Mouse (Mus musculus): Measurements from ENCODE around the gene Ptger2.
A peak's percentile ranks its signal among the peaks of the same experiment; 100 is the strongest.
"Not testable (repeated sequence)": the region's sequence is repeated elsewhere in the genome, so short reads cannot be mapped to it uniquely, and the experiment has no call there.

Ptger2 gene

DNA sequence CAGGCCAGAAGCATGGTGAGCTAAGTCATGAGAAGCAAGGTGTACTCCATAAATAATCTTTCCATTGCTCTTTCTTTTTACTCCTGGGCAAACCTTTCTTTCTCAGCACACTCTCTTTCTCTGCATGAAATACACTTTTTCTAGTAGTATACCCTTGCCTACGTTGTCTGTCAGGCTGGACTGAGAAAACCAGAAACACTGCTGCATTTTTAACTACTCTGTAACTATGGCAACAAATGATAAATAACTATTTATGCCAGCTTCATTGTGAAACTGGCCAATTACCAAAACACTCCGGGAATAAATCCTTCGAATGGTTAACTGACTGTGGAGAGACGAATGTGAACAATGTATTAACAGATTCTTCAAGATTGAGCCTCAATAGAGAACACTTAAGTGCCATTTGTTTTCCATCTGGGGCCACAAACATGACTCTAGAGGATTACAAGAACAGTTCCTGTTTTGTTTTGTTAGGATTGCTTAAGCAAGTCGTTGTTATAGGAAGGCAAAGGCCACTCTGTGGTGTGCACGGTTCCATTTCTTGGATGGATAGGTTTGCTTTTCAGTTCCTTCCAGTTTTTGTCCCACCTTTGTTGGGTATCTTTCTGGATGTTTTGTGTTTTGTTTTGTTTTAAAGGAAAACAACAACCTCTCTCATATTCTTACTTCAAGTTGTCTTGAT lies at the start of gene Ptger2:
Ptger2 (plus strand) TSS at position 522 of the 682 bp plus-strand sequence.
- DNase-seq (ENCODE audit: low spot score in 2 of 2), result not testable (repeated sequence)

DNA sequence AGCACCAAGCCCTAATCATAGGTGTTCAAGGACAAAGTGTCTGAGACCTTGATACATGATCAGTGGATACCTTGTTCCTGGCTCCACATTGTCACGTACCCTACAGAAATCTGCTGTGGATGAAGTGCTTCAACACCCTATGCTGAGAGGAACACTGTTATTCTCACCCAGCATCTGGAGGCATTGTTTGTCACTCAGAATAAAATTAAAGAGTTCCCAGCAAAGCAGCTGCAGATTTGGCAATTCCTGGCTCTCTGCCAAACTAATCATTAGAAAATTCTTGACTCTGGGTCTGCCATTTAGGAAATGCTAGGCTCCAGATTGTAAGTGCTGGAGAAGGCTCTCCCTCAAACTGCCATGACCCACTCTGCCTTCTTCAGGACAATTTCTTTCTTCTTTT lies 27.2 kb upstream of the Ptger2 start:
- DNase-seq (ENCODE audit: low spot score in 2 of 2), result no peak

DNA sequence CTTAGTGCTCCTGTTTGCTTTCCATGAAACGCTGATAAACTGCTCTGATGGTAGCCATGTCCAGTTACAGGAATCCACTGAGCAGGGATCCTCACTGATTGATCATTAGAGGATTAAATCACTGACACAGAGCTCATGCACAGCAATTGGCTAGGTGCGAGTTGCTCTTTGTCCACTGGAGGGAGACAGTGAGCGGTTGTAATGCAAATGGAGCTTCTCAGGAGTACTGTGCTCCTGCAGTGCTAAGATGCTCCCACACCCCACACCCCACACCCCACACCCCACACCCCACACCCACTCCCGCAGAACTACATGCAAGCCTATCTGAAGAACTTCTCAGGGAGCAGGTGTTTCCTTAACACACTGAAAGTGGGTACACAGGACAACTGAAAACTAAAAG lies 10.7 kb upstream of the Ptger2 start:
- peak; percentile 30 to 71 for DNase-seq (ENCODE audit: low spot score in 2 of 2)

DNA sequence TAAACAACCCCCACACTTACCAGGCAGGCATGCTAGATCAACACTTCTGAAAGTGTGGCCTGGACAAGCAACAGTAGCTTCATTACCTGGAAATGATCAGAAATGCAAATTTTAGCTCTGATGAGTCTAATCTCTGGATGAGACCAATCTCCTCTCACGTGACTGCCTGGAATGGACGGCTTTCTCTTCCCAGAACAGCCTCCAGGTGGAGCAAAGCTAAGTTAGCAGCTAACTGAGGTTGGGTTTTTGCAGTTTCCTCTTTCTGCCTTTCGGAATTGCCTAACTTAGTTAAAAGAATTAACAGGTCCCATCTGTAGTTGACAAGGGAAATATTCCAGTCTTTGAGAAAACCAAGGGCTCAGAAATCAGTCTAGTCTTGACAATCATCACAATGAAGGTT lies 8.1 kb upstream of the Ptger2 start:
- DNase-seq (ENCODE audit: low spot score in 2 of 2), result peak in 1 of 2 experiments; percentile 22

DNA sequence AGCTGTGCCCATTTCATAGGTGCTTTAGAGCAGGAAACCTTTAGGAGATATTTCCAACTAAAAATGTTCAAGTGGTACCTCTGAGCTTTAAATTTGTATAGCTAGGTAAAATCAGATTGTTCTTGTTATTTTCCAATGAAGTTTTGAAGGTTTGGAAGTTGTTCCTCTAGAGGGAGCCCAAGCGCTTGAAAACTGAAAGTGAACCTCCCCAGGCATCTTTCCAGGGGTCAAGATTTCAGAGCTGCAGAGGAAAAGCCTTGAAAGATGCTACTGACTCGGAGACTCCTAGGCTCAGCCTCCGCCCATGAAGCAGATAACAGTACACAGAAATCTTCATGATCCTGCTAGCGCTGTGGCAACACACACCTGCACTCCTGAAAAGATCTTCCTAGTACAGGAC lies 6.5 kb upstream of the Ptger2 start:
- DNase-seq (ENCODE audit: low spot score in 2 of 2), result peak in 1 of 2 experiments; percentile 30

DNA sequence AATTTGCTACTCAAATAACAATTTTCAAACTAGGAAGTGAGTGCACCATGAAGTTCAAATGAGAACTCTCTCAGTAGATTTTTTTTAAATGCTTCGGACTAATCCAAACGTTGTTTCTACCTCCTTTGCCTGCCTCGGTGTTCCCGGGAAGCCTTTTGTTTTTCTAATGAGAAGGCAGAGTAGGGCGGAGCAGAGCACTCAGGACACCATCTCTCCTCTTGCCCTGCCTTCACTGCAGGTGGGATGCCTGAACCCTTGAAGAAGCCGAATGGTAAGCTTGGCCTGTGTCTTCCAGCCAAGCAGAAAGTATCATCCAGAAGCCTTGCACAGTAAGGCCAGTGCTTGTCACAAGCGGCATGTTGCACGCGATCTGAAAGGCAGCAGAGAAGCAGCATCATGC lies 3.9 kb upstream of the Ptger2 start:
- DNase-seq (ENCODE audit: low spot score in 2 of 2), result no peak

DNA sequence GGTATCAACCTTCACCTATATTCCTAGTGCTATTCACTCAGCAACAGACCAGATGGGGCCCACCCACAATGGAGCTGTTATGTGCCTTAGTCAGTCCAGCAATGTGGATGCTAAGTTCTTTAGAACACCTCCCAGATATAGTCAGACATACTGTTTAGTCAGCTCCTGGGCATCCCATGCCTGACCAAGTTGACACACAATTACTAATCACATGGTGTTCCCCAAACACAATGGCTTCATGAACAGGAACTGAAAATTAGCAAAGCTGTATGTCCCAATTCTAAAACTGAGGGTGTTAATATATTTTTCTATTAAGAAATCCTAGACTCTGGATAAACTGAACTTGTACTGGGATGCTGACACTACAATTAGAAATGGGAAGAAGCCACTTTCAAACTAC lies 1.7 kb upstream of the Ptger2 start:
- DNase-seq (ENCODE audit: low spot score in 2 of 2), result no peak

DNA sequence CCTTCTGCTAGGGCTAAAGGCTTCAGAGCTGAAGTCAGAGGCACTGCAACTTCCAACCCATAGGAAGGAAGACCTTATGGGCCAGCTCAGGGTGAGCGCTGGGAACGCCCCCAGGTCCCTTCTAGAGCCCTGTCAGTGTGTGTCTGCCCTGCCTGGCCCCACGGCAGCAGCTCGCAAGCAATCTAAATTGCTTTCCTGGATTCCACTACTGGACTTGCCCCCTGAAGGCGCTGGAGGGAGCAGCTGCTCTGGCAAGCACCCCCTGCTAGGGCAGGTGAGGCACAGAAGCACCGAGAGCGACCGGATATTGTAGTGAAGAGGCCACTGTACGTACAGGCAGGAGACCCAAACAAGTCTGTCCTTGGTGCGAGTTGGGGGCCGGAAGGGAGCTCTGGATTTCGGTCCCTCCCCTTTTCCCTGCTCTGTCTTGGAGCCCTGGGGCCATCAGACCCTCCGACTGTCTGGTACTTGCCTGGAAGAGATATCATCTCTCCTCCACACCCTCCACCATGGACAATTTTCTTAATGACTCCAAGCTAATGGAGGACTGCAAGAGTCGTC lies 541 bp downstream of the Ptger2 start:
- peak; percentile 17 to 45 for DNase-seq (ENCODE audit: low spot score in 2 of 2)

DNA sequence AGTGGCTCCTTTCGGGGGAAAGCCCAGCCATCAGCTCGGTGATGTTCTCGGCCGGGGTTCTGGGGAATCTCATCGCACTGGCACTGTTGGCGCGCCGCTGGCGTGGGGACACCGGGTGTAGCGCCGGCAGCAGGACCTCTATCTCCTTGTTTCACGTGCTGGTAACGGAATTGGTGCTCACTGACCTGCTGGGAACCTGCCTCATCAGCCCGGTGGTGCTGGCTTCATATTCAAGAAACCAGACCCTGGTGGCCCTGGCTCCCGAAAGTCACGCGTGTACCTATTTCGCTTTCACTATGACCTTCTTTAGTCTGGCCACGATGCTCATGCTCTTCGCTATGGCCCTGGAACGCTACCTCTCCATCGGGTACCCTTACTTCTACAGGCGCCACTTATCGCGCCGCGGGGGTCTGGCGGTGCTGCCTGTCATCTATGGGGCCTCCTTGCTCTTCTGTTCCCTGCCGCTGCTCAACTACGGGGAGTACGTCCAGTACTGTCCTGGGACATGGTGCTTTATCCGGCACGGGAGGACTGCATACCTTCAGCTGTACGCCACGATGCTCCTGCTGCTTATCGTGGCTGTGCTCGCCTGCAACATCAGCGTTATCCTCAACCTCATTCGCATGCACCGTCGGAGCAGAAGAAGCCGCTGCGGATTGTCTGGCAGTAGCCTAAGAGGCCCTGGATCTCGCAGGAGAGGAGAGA lies 1.2 kb downstream of the Ptger2 start:
- DNase-seq (ENCODE audit: low spot score in 2 of 2), result peak in 1 of 2 experiments; percentile 23

DNA sequence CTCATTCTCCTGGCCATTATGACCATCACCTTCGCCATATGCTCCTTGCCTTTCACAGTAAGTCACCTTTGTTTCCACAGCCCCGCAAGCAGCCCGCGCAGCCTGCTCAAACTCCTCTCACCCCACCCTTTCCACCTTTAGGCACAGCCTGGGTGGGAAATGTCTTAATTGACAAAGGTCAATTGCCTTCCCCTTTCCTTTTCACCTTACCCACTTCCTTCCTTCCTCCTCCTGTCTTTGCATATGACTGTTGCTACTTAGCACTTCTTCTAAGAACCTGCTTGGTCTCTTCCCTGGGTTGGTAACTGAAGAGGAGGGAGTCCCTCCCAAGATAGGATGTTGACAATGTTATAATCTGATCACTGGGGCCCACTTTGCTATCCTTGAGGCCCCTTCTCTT lies 1.8 kb downstream of the Ptger2 start:
- no peak for DNase-seq (ENCODE audit: low spot score in 2 of 2)

DNA sequence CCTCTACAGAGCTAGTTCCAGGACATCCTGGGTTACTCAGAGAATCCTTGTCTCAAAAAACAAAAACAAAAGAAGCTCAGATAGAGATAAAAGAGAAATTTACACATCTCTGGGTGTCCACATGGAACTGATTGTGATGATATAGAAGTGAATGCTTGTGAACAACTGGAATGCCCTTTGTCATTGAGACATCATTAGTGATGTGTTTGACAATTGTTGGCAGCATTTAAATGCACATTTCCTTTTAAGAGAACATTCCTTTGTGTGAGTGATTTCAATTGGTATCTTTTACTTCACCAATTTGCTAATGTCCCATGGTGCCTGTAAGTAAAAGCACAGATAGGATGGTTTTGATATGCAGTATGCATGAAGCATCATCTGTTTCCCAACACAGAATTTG lies 6.3 kb downstream of the Ptger2 start:
- DNase-seq (ENCODE audit: low spot score in 2 of 2), result no peak

DNA sequence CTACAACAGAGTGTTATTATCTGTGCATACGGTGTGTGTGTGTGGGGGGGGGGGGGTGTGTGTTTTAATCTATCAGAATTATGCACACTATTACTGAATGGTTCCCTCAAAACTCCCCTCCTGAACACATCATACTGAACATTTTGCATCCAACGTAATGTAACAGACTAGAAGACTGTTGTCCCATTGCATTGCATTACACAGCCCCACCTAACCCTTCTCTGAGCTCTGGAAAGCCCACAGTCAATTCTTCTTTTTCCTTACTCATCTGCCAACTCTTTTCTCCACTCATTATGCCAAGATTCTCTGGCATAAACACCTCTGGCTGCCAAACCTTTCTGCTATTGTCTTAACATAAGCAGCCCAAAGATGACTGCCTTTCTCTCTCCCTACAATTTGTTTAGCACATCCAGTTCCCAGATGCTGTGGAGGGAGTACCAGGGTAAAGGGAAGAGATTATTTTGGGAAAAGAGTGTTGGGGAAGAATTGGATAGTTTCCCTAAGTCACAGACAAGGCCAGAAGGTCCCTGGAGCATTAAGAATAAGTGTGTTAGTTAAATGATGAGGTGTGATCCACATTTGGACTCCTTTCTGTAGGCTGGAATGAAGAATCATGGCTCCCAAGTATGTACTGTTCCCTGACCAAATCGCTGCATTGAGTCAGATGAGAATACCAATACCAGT lies 12.2 kb downstream of the Ptger2 start:
- no peak for DNase-seq (ENCODE audit: low spot score in 2 of 2)

DNA sequence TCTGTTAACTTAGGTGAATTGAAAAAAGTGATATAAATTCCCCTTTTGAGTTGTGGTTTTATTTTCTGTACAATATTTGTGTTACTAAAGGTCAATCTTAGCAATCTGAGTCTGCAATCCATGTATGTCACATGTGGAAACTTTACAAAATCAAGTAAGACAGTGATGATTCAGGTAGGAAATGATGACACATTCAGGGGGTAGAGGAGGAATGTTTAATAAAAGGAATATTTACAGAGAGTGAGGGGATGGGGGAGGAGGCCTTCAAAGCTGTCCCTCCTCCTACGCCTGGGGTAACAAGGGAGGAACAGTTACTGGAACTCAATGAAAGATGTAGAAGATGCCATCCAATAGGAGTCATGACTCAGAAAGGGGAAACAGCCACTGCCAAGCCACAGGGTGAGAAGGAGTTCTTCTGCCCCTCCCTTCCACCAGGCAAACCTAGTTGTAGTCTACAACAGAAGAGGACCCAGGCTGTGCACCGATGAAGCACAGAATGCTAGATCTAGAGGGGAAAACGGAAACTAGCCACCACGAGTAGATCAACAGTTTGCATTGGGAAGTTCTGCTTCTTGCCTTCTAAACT lies 17.8 kb downstream of the Ptger2 start:
- DNase-seq (ENCODE audit: low spot score in 2 of 2), result no peak

DNA sequence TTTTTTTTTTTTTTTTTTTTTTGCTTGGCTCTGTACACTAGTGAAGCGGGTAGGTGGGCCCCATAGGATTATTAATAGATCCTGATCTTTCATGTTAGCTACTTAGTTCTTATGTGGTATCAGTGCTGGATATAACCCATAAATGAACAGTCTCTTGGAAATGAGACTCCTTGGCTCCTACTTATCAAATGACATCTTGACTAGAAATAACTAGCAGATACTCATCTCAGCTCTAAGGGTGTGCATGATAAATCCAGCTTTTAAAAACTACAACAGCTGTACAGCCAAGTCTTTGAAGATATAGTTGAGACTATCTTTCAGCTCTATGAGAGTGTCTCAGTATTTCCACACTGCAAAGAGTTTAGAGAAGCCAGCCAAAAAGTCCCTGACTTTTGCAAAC lies 21.2 kb downstream of the Ptger2 start:
- no peak for DNase-seq (ENCODE audit: low spot score in 2 of 2)

DNA sequence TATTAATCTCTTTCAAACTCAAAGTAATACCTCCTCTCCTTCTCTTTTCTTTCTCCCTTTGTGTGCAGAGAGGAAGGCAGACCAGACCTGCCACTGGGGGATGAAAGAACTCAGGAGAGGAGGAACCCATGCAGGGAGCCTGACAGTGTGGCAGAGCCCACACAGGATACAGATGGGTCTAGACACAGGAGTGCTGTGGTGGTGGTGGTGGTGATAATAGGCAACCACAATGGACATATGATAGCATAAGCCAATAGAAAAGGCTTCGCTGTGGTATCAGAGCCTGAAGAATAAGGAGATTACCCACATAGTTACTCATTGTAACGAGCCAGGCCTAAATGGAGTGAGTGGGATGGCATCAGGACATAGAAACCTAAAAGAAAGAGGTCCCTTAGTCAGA lies 23.3 kb downstream of the Ptger2 start:
- no peak for DNase-seq (ENCODE audit: low spot score in 2 of 2)

DNA sequence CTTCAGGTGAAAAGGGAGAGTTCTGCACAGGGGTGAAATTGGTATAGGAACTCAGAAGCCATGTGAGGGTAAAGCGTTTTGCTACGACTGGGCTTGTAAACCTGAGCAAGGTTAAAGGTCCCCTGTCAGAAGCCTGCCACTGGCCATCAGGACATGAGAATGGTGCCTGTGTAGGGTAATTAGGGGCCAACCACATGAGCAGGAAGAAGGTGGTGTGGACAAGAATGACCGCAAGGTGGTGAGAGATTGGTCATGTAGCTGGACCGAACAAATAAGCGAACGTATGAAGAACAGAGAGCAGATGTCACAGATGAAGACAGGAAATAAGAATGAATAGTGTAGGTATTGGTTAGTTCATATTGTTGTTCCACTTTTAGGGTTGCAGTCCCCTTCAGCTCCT lies 23.7 kb downstream of the Ptger2 start:
- no peak for DNase-seq (ENCODE audit: low spot score in 2 of 2)

DNA sequence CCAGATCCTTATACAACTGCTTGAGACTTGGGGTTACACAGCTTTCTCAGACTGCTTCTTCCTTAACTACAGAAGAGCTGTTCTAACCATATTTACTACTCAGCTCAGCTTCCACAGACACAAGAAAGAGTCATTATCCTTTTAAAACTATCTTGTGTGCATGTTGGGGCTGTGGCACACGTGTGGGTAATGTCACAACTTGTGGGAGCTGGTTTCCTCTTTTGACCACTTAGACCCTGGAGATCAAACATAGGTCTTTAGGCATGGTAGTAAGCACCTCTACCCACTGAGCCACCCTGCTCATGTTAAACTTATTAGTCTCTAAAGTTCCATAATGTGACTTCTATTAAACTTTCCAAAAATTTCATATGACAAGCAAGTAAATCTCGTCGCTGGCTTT lies 33.6 kb downstream of the Ptger2 start:
- no peak for DNase-seq (ENCODE audit: low spot score in 2 of 2)

DNA sequence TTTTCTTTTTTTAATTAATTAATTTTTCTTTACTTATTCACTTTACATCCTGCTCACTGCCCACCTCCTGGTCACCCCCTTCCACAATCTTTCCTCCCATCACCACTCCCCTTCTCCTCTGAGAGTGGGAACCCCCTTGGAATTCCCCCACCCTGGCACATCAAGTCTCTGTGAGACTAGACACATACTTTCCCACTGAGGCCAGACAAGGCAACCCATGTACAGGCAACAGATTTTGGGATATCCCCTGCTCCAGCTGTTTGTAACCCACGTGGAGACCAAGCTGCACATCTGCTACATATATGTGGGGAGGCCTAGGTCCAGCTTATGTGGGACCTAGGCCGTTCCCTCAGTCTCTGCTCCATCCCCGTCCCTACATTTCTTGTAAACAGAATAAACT lies 46.3 kb downstream of the Ptger2 start:
- no peak for DNase-seq (ENCODE audit: low spot score in 2 of 2)

DNA sequence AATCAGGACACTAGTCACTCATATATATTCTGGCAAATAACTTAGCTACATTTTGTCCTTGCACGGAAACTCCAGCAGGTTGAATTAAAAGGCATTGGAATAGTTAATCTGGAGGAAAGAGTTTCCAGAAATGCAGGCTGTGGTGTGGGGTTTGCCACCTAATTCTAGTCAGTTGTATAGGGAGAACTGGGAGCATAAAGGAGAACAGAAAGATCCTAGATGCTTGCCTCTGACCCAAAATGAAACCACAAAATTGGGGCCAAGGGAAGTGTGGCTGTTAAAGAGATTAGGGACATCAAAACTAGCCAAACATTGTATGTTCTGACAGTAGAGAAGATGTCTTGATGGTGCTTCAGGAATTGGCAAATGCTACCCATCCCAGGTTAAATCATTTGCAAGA lies 48.6 kb downstream of the Ptger2 start:
- no peak for DNase-seq (ENCODE audit: low spot score in 2 of 2)

DNA sequence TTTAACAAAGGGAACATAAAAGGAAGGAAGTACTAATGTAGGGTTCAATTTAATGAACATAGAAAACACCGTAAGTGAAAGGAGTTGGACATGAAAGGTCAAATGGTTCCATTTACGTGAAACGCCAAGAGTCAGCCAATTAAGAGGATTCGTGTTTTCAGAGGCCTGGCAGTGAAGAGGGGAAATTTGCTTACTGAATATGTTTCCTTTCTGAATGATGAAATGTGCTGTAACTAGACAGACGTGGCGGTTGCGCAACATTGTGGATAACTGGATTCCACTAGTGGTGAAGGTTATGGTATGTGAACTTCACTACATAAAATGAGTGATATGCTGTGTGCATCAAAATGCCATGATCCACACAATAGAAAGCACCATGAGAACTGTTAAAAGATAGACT lies 50.1 kb downstream of the Ptger2 start:
- no peak for DNase-seq (ENCODE audit: low spot score in 2 of 2)

DNA sequence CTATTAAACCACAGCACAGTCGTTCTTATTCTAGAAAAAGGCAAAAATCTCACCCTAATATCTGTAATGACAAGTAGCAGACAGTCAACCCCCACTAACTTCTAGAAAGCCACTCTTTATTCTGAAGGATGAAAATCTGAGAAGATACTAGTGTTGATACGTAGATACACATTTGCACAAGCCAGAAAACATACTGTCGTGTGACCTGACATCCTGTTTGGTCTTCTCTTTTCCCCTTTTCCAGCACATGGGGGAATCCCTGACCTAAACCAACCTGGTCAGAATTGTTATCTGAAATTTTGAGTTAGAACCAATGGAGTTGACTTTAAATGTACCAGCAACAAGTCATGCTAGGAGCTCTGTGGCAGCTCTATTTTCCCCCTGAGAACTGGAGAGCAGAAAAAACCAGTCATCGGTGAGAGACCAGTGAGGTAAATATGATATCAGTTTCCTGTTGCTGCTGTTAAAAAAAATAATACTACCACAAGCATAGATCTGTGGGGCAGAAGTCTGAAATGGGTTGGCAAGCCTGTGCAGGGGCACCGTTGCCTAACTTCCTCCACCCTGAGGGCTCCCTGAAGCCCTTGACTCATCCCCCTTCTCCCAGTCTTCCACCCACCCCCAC lies 53.0 kb downstream of the Ptger2 start:
- DNase-seq (ENCODE audit: low spot score in 2 of 2), result no peak

DNA sequence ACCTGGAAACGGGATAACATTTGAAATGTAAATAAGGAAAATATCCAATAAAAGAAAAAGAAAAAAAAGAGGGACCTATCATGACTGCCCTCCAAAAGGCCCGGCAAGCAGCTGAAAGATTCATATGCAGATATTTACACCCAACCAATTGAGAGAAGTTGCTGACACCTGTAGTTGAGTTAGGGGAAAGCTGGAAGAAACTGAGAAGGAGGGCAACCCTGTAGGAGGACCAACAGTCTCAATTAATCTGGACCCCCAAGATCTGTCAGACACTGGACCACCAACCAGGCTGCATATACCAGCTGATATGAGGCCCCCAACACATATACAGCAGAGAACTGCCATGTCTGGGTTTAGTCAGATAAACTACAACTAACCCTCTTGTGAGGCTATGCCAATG lies 60.1 kb downstream of the Ptger2 start:
- DNase-seq (ENCODE audit: low spot score in 2 of 2), result no peak

Measured in spleen, postnatal 10 days (tissue).